Mouse (Mus musculus): ENCODE results near the gene Vnn3. TPM values are rescaled to one million over a fixed set of nuclear protein-coding genes. Genes with fewer than 3 reads are reported as not detected.

Gene Vnn3
- total RNA-seq, 1 experiment from 2014 or later, result not detected

DNA sequence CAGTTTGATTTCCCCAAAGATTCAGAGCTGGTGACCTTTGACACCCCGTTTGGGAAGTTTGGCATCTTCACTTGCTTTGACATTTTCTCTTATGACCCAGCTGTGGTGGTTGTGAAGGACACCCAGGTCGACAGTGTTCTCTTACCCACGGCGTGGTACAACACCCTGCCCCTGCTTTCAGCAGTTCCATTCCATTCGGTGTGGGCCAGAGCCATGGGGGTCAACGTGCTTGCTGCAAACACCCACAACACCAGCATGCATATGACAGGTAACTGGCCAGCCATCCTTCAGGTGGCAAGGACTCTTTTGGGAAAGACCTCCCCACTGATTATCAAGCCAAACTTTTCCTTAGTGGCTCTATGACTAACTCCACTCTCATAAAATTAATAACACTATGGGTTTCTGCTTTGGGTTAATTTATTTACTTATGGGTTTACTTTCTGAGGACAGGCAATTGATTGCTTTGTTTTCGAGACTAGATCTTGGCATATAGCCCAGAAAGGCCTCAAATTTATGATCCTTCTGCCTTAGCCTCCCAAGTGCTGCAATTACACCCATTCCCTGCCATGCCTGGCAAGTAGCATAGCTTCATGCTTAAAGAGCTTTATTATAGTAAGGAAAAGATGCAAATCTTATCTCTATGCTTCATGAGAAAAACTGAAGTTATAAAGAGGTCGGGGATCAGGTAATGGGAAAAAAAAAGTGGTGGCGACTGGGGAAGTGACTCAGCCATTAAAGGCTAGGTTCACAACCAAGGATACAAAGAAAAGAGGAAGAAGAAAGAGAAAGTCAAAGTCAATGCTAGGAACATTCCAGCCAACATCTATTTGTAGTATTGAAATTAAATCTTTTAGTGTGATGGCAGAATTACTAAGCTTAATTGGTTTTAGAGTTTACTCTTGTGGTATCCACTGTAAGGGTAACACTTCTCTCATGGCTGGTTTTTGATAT, 13.4 kb downstream of the Vnn3 start:
- peak; percentile 93 to 95 for ATAC-seq (replicated peaks in 1 of 2; ENCODE audit: insufficient read depth in 1 of 2, low FRiP score in 2 of 2, low TSS enrichment in 1 of 2, low read depth in 1 of 2, poor library complexity in 2 of 2, severe bottlenecking in 2 of 2)

DNA sequence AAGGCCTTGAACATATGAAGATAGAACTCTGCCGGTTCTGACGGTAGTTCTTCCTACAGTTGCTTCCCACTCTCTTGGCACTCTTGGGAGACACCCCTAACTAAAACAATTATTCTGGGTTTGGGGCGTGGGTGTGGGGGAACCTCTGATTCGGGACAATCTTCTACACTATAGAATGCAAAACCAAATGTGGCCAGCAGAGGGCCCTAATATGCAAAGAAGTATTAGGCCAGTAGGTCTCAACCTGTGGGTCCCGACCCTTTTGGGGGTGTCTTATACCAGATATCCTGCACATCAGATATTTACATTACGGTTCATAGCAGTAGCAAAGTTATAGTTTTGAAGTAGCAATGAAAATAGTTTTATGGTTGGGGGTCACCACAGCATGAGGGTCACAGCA, 29.4 kb downstream of the Vnn3 start:
- ATAC-seq (replicated peaks in 1 of 2; ENCODE audit: insufficient read depth in 1 of 2, low FRiP score in 2 of 2, low TSS enrichment in 1 of 2, low read depth in 1 of 2, poor library complexity in 2 of 2, severe bottlenecking in 2 of 2), result no peak

DNA sequence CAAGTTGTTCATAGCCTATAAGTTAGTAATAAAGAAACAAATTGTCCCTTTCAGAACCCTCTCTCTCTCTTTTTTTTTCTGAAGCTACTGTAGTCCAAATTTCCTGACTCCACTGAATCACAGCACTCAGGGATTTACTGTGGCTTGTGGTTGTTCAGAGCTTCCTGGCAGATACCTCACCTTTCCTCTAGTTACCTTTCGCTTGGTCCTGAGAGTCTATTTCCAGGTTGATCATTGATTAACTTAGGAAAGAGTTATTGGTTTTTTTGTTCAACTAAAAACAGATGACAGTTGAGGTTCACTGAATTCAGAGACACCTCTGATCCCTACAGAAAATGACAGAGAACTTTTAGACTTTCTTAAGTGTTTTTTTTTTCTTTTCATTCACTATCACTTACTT, 33.6 kb downstream of the Vnn3 start:
- no peak for ATAC-seq (replicated peaks in 1 of 2; ENCODE audit: insufficient read depth in 1 of 2, low FRiP score in 2 of 2, low TSS enrichment in 1 of 2, low read depth in 1 of 2, poor library complexity in 2 of 2, severe bottlenecking in 2 of 2)

DNA sequence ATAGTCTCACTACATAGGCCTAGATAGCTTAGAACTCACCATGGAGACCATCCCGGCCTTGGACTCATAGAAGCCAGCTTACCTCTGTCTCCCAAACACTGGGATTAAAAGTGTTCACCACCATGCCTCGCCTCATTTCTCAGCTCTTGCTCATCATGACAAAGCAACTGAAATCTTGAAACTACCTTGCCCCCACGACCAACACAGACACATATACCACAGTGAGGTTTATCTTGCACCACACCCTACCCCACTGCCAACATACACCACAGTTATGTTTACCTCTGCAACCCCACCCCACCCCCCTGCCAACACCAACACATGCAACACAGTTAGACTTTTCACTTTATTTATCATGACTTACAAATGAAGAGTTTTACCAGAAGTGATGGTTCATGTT, 34.8 kb downstream of the Vnn3 start:
- no peak for ATAC-seq (replicated peaks in 1 of 2; ENCODE audit: insufficient read depth in 1 of 2, low FRiP score in 2 of 2, low TSS enrichment in 1 of 2, low read depth in 1 of 2, poor library complexity in 2 of 2, severe bottlenecking in 2 of 2)

DNA sequence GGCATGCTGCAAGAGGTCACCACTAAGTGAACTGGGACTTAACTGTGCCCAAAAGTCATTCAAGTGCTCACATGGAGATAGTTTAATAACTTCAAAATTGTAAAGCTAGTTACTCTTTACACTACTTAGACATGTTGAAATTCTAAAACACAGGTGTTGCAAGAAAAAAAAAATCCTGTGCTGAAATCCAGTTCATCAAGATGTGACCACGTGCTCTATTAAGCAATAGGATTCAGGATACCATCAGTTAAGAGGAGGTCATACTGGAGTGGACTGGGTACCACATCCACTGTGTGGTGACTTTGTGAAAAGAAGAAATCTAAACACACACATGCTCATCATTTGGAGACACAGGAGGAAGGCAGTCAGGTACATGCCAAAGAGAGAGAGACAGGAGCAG, 41.7 kb downstream of the Vnn3 start:
- ATAC-seq (replicated peaks in 1 of 2; ENCODE audit: insufficient read depth in 1 of 2, low FRiP score in 2 of 2, low TSS enrichment in 1 of 2, low read depth in 1 of 2, poor library complexity in 2 of 2, severe bottlenecking in 2 of 2), result no peak

DNA sequence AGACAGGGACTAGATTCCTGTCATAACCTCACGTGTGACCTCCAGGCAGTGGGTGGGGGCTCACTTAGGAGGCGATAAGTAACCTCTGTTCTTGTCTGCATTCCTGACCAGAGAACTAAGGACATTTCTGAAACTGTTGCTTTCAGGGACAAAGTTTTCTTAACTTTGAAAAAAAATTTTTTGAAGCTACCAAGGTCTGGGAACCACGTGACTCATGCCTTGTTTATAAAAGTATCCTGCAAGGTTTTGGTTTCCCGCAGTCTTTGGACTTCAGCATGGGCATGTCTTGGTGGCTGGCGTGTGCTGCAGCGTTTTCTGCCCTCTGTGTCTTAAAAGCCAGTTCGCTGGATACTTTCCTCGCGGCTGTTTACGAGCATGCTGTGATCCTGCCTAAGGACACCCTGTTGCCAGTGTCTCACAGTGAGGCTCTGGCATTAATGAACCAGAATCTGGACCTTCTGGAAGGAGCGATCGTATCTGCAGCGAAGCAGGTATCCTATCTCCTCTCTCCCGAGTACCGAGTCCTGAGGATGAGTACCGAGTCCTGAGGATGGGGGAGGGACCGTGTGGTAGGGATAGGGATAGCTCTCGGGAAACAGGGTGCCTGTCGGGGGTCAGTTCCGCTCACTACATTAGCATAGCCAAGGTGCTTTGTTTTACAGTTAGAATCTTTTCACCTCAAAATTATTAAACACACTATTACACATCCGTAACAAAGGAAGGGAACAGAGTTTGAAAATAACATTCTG, 43.5 kb downstream of the Vnn3 start, which contains the start of gene Vnn1:
TSS of gene Vnn1 (plus strand) at position 88 of the 749 bp plus-strand sequence.
- no peak for ATAC-seq (replicated peaks in 1 of 2; ENCODE audit: insufficient read depth in 1 of 2, low FRiP score in 2 of 2, low TSS enrichment in 1 of 2, low read depth in 1 of 2, poor library complexity in 2 of 2, severe bottlenecking in 2 of 2)

DNA sequence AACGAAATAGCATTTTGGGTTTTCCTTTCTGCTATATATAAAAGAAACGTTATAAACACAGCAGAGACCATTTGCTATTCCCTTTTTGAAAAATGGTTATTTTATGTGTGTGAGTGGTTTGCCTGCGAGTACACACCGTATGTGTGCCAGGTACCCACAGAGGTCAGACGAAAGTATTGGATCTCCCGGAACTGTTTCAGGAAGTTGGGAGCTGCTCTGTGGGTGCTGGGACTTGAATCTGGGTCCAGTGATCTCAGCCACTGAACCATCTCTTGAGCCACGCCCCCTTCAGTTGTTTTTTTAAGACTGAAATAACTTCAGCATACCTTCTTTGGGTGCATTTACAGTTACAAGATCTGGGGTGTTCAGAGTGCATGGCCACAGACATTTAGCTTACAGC, 44.1 kb downstream of the Vnn3 start:
- no peak for ATAC-seq (replicated peaks in 1 of 2; ENCODE audit: insufficient read depth in 1 of 2, low FRiP score in 2 of 2, low TSS enrichment in 1 of 2, low read depth in 1 of 2, poor library complexity in 2 of 2, severe bottlenecking in 2 of 2)

DNA sequence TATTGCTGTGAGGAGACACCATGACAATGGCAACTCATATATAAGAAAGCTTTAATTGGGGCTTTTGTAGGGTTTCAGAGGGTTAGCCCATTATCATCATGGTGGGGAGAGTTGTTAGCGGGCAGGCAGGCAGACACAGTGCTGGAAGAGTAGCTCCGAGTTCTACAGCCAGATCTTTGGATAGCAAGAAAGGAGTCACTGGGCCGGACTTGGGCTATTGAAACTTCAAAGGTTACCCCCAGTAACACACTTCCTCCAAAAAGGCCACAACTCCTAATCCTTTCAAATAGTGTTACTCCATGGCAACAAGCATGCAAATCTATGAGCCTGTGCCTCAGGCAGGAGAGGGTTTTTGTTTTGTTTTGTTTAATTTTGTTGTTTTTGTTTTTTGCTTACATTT, 49.9 kb downstream of the Vnn3 start:
- ATAC-seq (replicated peaks in 1 of 2; ENCODE audit: insufficient read depth in 1 of 2, low FRiP score in 2 of 2, low TSS enrichment in 1 of 2, low read depth in 1 of 2, poor library complexity in 2 of 2, severe bottlenecking in 2 of 2), result no peak

DNA sequence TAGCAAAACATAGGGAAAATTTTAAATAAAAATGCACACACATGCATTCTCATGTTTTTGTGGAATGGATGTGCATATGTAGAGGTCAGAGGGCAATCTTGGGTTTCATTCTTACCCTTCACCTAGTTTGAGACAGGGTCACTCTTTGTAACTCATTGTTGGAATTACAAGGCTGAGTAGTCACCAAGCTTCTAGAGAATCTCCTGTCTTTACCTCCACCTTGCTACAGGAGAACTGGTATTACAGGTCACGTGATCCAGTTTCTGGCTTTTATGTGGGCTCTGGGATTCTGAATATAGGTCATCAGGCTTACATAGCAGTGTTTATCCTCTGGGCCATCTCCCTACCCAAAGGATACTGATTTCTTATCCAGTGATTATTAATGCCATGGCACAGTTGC, 54.4 kb downstream of the Vnn3 start:
- no peak for ATAC-seq (replicated peaks in 1 of 2; ENCODE audit: insufficient read depth in 1 of 2, low FRiP score in 2 of 2, low TSS enrichment in 1 of 2, low read depth in 1 of 2, poor library complexity in 2 of 2, severe bottlenecking in 2 of 2)

Other genes starting within 250 kb of the Vnn3 start
- 1,082 and 2,100 TPM in 2 replicates for gene Rps12, start 64.2 kb upstream of the Vnn3 start, total RNA-seq (2017)
- gene Slc18b1, start 54.5 kb upstream of the Vnn3 start, total RNA-seq (2017), result 1.2 and 2.4 TPM in 2 replicates
- gene Vnn1, start 43.2 kb downstream of the Vnn3 start, total RNA-seq (2017), result 2.7 and 2.9 TPM in 2 replicates
- not detected in 2 replicates for gene Taar1, start 68.9 kb downstream of the Vnn3 start, total RNA-seq (2017)
- gene Taar2, start 87.1 kb downstream of the Vnn3 start, total RNA-seq (2017), result not detected in 2 replicates
- not detected in 2 replicates for gene Taar3, start 98.1 kb downstream of the Vnn3 start, total RNA-seq (2017)
- gene Taar4, start 109.0 kb downstream of the Vnn3 start, total RNA-seq (2017), result not detected in 2 replicates
- not detected in 2 replicates for gene Taar5, start 119.2 kb downstream of the Vnn3 start, total RNA-seq (2017)
- not detected in 2 replicates for gene Taar6, start 134.2 kb downstream of the Vnn3 start, total RNA-seq (2017)
- not detected in 2 replicates for gene Taar7a, start 142.0 kb downstream of the Vnn3 start, total RNA-seq (2017)
- not detected in 2 replicates for gene Taar7b, start 148.5 kb downstream of the Vnn3 start, total RNA-seq (2017)
- gene Taar7d, start 175.8 kb downstream of the Vnn3 start, total RNA-seq (2017), result not detected in 2 replicates
- not detected in 2 replicates for gene Taar7e, start 186.2 kb downstream of the Vnn3 start, total RNA-seq (2017)
- not detected in 2 replicates for gene Taar7f, start 198.0 kb downstream of the Vnn3 start, total RNA-seq (2017)
- not detected in 2 replicates for gene Taar8a, start 225.0 kb downstream of the Vnn3 start, total RNA-seq (2017)
- gene Taar8b, start 240.8 kb downstream of the Vnn3 start, total RNA-seq (2017), result not detected in 2 replicates

Measured in hematopoietic stem cell, adult 5-6 weeks (primary cell).